Mouse (Mus musculus) CH12.LX (cell line): ENCODE results near the gene Igf1r.

Source experiments
- CHD2 ChIP-seq: IDR thresholded peaks from 2 replicates; pipeline ENCODE4 v1.6.1; 2011; ENCODE audit warnings: low read length, improper control_type of control experiment
- CTCF ChIP-seq, 2 experiments: IDR thresholded peaks in 1 of 2; conservative IDR thresholded peaks in 1 of 2; 2 replicates each; pipeline ENCODE4 v1.5.1; 2011 to 2012; ENCODE audit warnings: low read depth in 2 of 2, low read length in 2 of 2, improper control_type of control experiment in 1 of 2, inconsistent platforms in 1 of 2, mild to moderate bottlenecking in 1 of 2, moderate library complexity in 1 of 2
- ELF1 ChIP-seq: IDR thresholded peaks from 2 replicates; pipeline ENCODE4 v1.6.1; 2014; ENCODE audit warnings: low read depth, mild to moderate bottlenecking, inconsistent platforms, low read length, improper control_type of control experiment
- ETS1 ChIP-seq: conservative IDR thresholded peaks from 2 replicates; pipeline ENCODE4 v1.6.1; 2012; ENCODE audit warnings: low read depth, mild to moderate bottlenecking, inconsistent platforms, low read length, improper control_type of control experiment, moderate library complexity
- HCFC1 ChIP-seq: IDR thresholded peaks from 2 replicates; pipeline ENCODE4 v1.6.1; 2012; ENCODE audit warnings: low read depth, mild to moderate bottlenecking, inconsistent platforms, low read length, improper control_type of control experiment
- MYC ChIP-seq: IDR thresholded peaks from 2 replicates; pipeline ENCODE4 v1.6.1; 2011; ENCODE audit warnings: low read depth, mild to moderate bottlenecking, improper control_type of control experiment, low read length
- POLR2A ChIP-seq: IDR thresholded peaks from 2 replicates; pipeline ENCODE4 v1.6.1; 2011; ENCODE audit warnings: low read depth, mild to moderate bottlenecking, improper control_type of control experiment, low read length

- no peak for TF ChIP-seq ELF1
- no peak for TF ChIP-seq CTCF (conservative IDR thresholded peaks at IDR 0.05 in 1 of 2, IDR thresholded peaks at IDR 0.05 in 1 of 2; ENCODE audit: low read depth in 2 of 2, low read length in 2 of 2)
- TF ChIP-seq CHD2: no peak
- no peak for TF ChIP-seq ETS1
- TF ChIP-seq POLR2A: no peak
- no peak for TF ChIP-seq HCFC1
- no peak for TF ChIP-seq MYC
Observed at GRCm38 (mm10) chr7:68059690-68060089, 107.1 kb downstream of the Igf1r start.
